Mouse (Mus musculus) cerebellum, adult 2 months (tissue): Measurements from ENCODE around the gene Nell2. TPM values are rescaled to one million over a fixed set of nuclear protein-coding genes. Genes with fewer than 3 reads are reported as not detected.

ENCODE experiments used
- DNase-seq, 2 experiments: peaks; one replicate each; pipeline ENCODE4 v3.0.0; 2021
- H3K27ac ChIP-seq: fragments of 200-500 bp; 2 replicates; pipeline ENCODE4 v1.5.1; 2012; ENCODE audit warnings: low read length, control low read depth, inconsistent platforms; ENCODE audit not compliant: insufficient read depth
- H3K27me3 ChIP-seq: fragments of 200-500 bp; 2 replicates; pipeline ENCODE4 v1.6.1; 2012; ENCODE audit warnings: inconsistent platforms, mild to moderate bottlenecking, low read length, moderate library complexity; ENCODE audit not compliant: control insufficient read depth, insufficient read depth
- H3K4me1 ChIP-seq: fragments of 200-500 bp; 2 replicates; pipeline ENCODE4 v1.6.1; 2011; ENCODE audit warnings: low read length; ENCODE audit not compliant: control insufficient read depth, insufficient read depth
- H3K4me3 ChIP-seq: fragments of 200-500 bp; replicated peaks from 2 replicates; pipeline ENCODE3; 2011; ENCODE audit warnings: mild to moderate bottlenecking, low read depth, low read length, control low read depth; ENCODE audit not compliant: insufficient read depth
- CTCF ChIP-seq: fragments of 200-500 bp; IDR thresholded peaks from 2 replicates; pipeline ENCODE4 v1.5.1; 2011; ENCODE audit warnings: low read depth, mild to moderate bottlenecking, control low read depth, low read length, moderate library complexity, borderline replicate concordance; ENCODE audit not compliant: insufficient read depth
- POLR2A ChIP-seq: fragments of 200-500 bp; IDR thresholded peaks from 2 replicates; pipeline ENCODE4 v1.6.1; 2011; ENCODE audit warnings: low read length, control low read depth, borderline replicate concordance; ENCODE audit not compliant: insufficient read depth
- WGBS: fragments of 180-500 bp; shearing (Covaris S2); methylation state at CpG from one replicate; pipeline ENCODE4 v1.1.7; 2018; 5-methylcytosine and 5-hydroxymethylcytosine counted together
- polyA plus RNA-seq: library from polyadenylated mRNA; depleted of rRNA; stranded (reverse); fragments of >200 nt; gene quantifications from 2 replicates; pipeline ENCODE4 v1.2.3, GENCODE M21; 2012

Gene Nell2
- polyA plus RNA-seq, 1 experiment: 141 TPM

- no peaks in the 10 kb centered on the region for H3K4me1 ChIP-seq
- DNase-seq: no peak
- H3K27me3 ChIP-seq: no peaks in the 10 kb centered on the region
- H3K4me3 ChIP-seq: no peak overlapping the region
- H3K27ac ChIP-seq: no peak overlapping the region
- TF ChIP-seq CTCF: no peak
- TF ChIP-seq POLR2A: no peak
- 87% methylated on average over 4 of the region's 4 CpGs for WGBS
Observed at GRCm38 (mm10) chr15:95209186-95209585, 319.2 kb downstream of the Nell2 start.

GRCm38 (mm10) chr15:95193661-95194280 lies 334.6 kb downstream of the Nell2 start:
- Histone ChIP-seq H3K27ac (no peak overlapping the region), H3K27me3 (no peaks in the 10 kb centered on the region), H3K4me3 (no peak overlapping the region), H3K4me1 (peaks cover 3% of the 10 kb centered on the region; the same call in 1 of the 2 replicates)
- no peak for TF ChIP-seq CTCF
- no peak for TF ChIP-seq POLR2A
- 51% methylated on average over 9 of the region's 9 CpGs for WGBS
- DNase-seq: no peak

- DNase-seq: no peak
- TF ChIP-seq POLR2A: no peak
- TF ChIP-seq CTCF: no peak
- H3K27me3 ChIP-seq: no peaks in the 10 kb centered on the region
- H3K4me1 ChIP-seq: peaks cover 3% of the 10 kb centered on the region; the same call in 1 of the 2 replicates
- no peak overlapping the region for H3K4me3 ChIP-seq
- no peak overlapping the region for H3K27ac ChIP-seq
- 85% methylated on average over 8 of the region's 8 CpGs for WGBS
Observed at GRCm38 (mm10) chr15:95192951-95193350, 335.4 kb downstream of the Nell2 start.

GRCm38 (mm10) chr15:95186226-95186625 lies 342.1 kb downstream of the Nell2 start:
- Histone ChIP-seq H3K4me3 (no peak overlapping the region), H3K27me3 (no peaks in the 10 kb centered on the region), H3K4me1 (peaks cover 5% of the 10 kb centered on the region; the same call in 1 of the 2 replicates), H3K27ac (no peak overlapping the region)
- TF ChIP-seq CTCF (no peak), POLR2A (no peak)
- WGBS: 43% methylated on average over 10 of the region's 10 CpGs
- DNase-seq: peak; percentile 32 to 52

GRCm38 (mm10) chr15:95185419-95185818 lies 342.9 kb downstream of the Nell2 start:
- peak in 1 of 2 experiments; percentile 48 for DNase-seq
- H3K4me3 ChIP-seq: no peak overlapping the region

GRCm38 (mm10) chr15:95183450-95183849 lies 344.9 kb downstream of the Nell2 start:
- Histone ChIP-seq H3K27ac (no peak overlapping the region), H3K4me3 (no peak overlapping the region), H3K27me3 (no peaks in the 10 kb centered on the region), H3K4me1 (peaks cover 5% of the 10 kb centered on the region; the same call in 1 of the 2 replicates)
- no peak for DNase-seq
- TF ChIP-seq CTCF (no peak), POLR2A (no peak)
- WGBS: 93% methylated on average over 5 of the region's 5 CpGs

More at GRCm38 (mm10) chr15:95185419-95185818, 342.9 kb downstream of the Nell2 start:
- TF ChIP-seq CTCF (no peak), POLR2A (no peak)
- Histone ChIP-seq H3K27me3 (no peaks in the 10 kb centered on the region), H3K27ac (no peak overlapping the region), H3K4me1 (peaks cover 5% of the 10 kb centered on the region; the same call in 1 of the 2 replicates)
- WGBS: 26% methylated on average over 9 of the region's 9 CpGs

GRCm38 (mm10) chr15:95156828-95157227 lies 371.5 kb downstream of the Nell2 start:
- no peaks in the 10 kb centered on the region for H3K27me3 ChIP-seq
- H3K4me3 ChIP-seq: no peak overlapping the region
- 17% methylated on average over 3 of the region's 3 CpGs for WGBS
- DNase-seq: peak; percentile 53 to 70
- no peak overlapping the region for H3K27ac ChIP-seq
- no peaks in the 10 kb centered on the region; the same call in 1 of the 2 replicates for H3K4me1 ChIP-seq
- TF ChIP-seq CTCF: no peak
- TF ChIP-seq POLR2A: no peak

- no peaks in the 10 kb centered on the region for H3K27me3 ChIP-seq
- no peak overlapping the region for H3K27ac ChIP-seq
- no peak for DNase-seq
- WGBS: 95% methylated on average over 2 of the region's 2 CpGs
- no peak overlapping the region for H3K4me3 ChIP-seq
- TF ChIP-seq POLR2A (no peak), CTCF (no peak)
- H3K4me1 ChIP-seq: no peaks in the 10 kb centered on the region
Observed at GRCm38 (mm10) chr15:95145118-95145517, 383.2 kb downstream of the Nell2 start.
